In the genomic region with DNA sequence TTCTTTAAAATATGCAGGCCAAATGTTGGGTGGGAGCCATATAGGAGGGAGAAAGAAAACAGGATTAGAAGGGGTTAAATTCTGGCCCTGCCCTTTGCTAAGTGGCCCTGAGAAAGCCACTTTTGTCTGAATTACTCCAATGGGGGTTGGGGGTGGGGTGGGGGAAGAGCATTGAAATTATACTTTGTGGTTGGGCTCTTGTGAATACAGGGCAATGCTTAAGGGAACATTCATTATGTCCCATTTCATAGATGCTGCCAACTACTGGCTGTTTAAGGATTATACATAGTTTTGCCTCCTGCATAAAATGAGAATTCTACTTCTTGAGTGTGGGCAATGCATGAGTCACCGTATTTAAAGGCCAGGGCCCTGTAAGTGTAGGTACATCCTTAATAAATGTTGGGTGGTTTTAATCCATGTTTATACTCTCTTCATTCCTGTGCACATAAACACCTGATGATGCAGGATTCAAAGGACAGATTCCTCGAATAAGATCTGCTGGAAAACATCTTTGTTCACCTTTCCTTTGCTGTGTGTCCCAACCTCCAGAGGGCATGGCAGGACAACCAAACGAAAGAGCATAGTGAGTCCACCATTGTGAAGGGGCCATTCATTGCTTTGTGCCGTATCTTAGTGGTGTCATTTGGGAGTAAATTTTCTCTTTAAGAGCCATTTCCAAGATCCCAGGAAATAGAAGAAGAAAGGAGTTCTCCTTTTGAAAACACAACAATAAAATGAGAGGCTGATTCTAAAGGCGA, we compare ENCODE assay signal across 17 mouse cellular contexts. TPM values are rescaled to one million over a fixed set of nuclear protein-coding genes. Genes with fewer than 3 reads are reported as not detected.
DNase-seq lines count a peak whose midpoint lies in the region; ATAC-seq and TF ChIP-seq lines count a peak whose summit lies in the region.
"Had no signal": no experiment of that assay in that cellular context is flagged by ENCODE, and none has a peak within 500 bp of the region (broad histone marks: within the 10 kb centered on the region; RNA-seq: fewer than 3 reads in every experiment).

No protein-coding gene starts in this region.

- no peak overlapping the region for H3K4me3 ChIP-seq in heart, postnatal 0 days (ENCODE audit: low read depth, low read length)
- H3K4me3 ChIP-seq in heart, embryonic 10.5 days, result no peak overlapping the region
- H3K4me3 ChIP-seq in midbrain, embryonic 16.5 days (ENCODE audit: low read depth, low read length), result no peak overlapping the region
- no peak overlapping the region for H3K4me3 ChIP-seq in midbrain, embryonic 13.5 days (replicated peaks)
- H3K4me3 ChIP-seq in forebrain, embryonic 14.5 days (ENCODE audit: low read depth, low read length), result no peak overlapping the region
- H3K4me3 ChIP-seq in neural tube, embryonic 15.5 days (replicated peaks), result no peak overlapping the region
- H3K4me3 ChIP-seq: embryonic facial prominence, embryonic 15.5 days; limb, embryonic 13.5 days; lung, embryonic 15.5 days had no signal

- DNase-seq in heart, postnatal 0 days (ENCODE audit: low spot score), result no peak
- DNase-seq in heart, embryonic 10.5 days (ENCODE audit: low spot score), result no peak
- no peak for DNase-seq in forebrain, embryonic 14.5 days (ENCODE audit: low spot score)
- DNase-seq in layer of hippocampus, postnatal 36 days, result no peak
- DNase-seq in c-Kit-positive CD71-positive TER-119-positive erythroid progenitor cells, embryonic 14.5 days (ENCODE audit: low spot score), result no peak
- DNase-seq: heart, adult 11 months; heart, postnatal 4 days; right cerebral cortex, postnatal 4 days; thymus, postnatal 25 days had no signal

- no peak overlapping the region for H3K27ac ChIP-seq in heart, postnatal 0 days (ENCODE audit: low read depth)
- no peak overlapping the region for H3K27ac ChIP-seq in heart, embryonic 10.5 days
- no peak overlapping the region; the same call in 1 of the 2 replicates for H3K27ac ChIP-seq in midbrain, embryonic 16.5 days (ENCODE audit: low read length)
- no peak overlapping the region for H3K27ac ChIP-seq in midbrain, embryonic 13.5 days
- no peak overlapping the region for H3K27ac ChIP-seq in forebrain, embryonic 14.5 days (ENCODE audit: low read depth, low read length)
- peak overlapping the region; percentile 60; the same call in 1 of the 2 replicates for H3K27ac ChIP-seq in neural tube, embryonic 15.5 days (replicated peaks)
- H3K27ac ChIP-seq: embryonic facial prominence, embryonic 15.5 days; limb, embryonic 13.5 days; lung, embryonic 15.5 days had no signal

- TF ChIP-seq EP300 in heart, postnatal 0 days (IDR thresholded peaks at IDR 0.05; ENCODE audit: low read depth), result no peak

- 67% methylated on average over 5 of the region's 5 CpGs for WGBS in heart, postnatal 0 days
- WGBS in heart, embryonic 10.5 days, result 77% methylated on average over 5 of the region's 5 CpGs
- WGBS in midbrain, embryonic 16.5 days, result 50% methylated on average over 5 of the region's 5 CpGs
- WGBS in midbrain, embryonic 13.5 days, result 55% methylated on average over 5 of the region's 5 CpGs
- WGBS in forebrain, embryonic 14.5 days, result 39% methylated on average over 5 of the region's 5 CpGs
- WGBS in neural tube, embryonic 15.5 days, result 20% methylated on average over 5 of the region's 5 CpGs

- no peak overlapping the region for H3K9ac ChIP-seq in heart, postnatal 0 days (replicated peaks; ENCODE audit: low read depth, low read length)
- H3K9ac ChIP-seq in midbrain, embryonic 16.5 days (ENCODE audit: low read depth, low read length), result no peak overlapping the region
- H3K9ac ChIP-seq in midbrain, embryonic 13.5 days (replicated peaks), result no peak overlapping the region
- H3K9ac ChIP-seq in forebrain, embryonic 14.5 days (ENCODE audit: low read length), result no peak overlapping the region
- no peak overlapping the region for H3K9ac ChIP-seq in neural tube, embryonic 15.5 days (replicated peaks)
- H3K9ac ChIP-seq: embryonic facial prominence, embryonic 15.5 days; limb, embryonic 13.5 days; lung, embryonic 15.5 days had no signal

- ATAC-seq in heart, postnatal 0 days (ENCODE audit: insufficient read depth, low read depth), result no peak
- ATAC-seq in midbrain, embryonic 16.5 days, result 0 out of 2 replicates have a peak, but pooled peaks have one; percentile 47
- ATAC-seq in midbrain, embryonic 13.5 days, result no peak
- ATAC-seq in forebrain, embryonic 14.5 days, result peak; percentile 69
- ATAC-seq in neural tube, embryonic 15.5 days (ENCODE audit: low FRiP score), result peak; percentile 68; the same call in 1 of the 2 replicates
- ATAC-seq: activated CD4-positive, CD25-positive, alpha-beta regulatory T cell, adult 4 months had no signal

- no peaks in the 10 kb centered on the region for H3K4me1 ChIP-seq in heart, postnatal 0 days (ENCODE audit: control insufficient read depth, insufficient read depth)
- no peaks in the 10 kb centered on the region for H3K4me1 ChIP-seq in heart, embryonic 10.5 days
- no peaks in the 10 kb centered on the region for H3K4me1 ChIP-seq in midbrain, embryonic 16.5 days (ENCODE audit: control insufficient read depth, insufficient read depth, low read length)
- peaks cover 19% of the 10 kb centered on the region for H3K4me1 ChIP-seq in midbrain, embryonic 13.5 days (replicated peaks)
- H3K4me1 ChIP-seq in forebrain, embryonic 14.5 days (ENCODE audit: control insufficient read depth, insufficient read depth, low read length), result no peaks in the 10 kb centered on the region
- H3K4me1 ChIP-seq in neural tube, embryonic 15.5 days, result peaks cover 12% of the 10 kb centered on the region; the same call in 1 of the 2 replicates
- H3K4me1 ChIP-seq: embryonic facial prominence, embryonic 15.5 days; limb, embryonic 13.5 days; lung, embryonic 15.5 days had no signal

- no peaks in the 10 kb centered on the region for H3K27me3 ChIP-seq in heart, postnatal 0 days (ENCODE audit: control insufficient read depth, insufficient read depth, low read length)
- H3K27me3 ChIP-seq in heart, embryonic 10.5 days (ENCODE audit: insufficient read depth, poor library complexity, severe bottlenecking), result no peaks in the 10 kb centered on the region
- no peaks in the 10 kb centered on the region for H3K27me3 ChIP-seq in midbrain, embryonic 16.5 days (ENCODE audit: control insufficient read depth, insufficient read depth, low read depth, low read length)
- H3K27me3 ChIP-seq in midbrain, embryonic 13.5 days, result no peaks in the 10 kb centered on the region
- H3K27me3 ChIP-seq in forebrain, embryonic 14.5 days (replicated peaks; ENCODE audit: control insufficient read depth, insufficient read depth, low read length), result no peaks in the 10 kb centered on the region
- H3K27me3 ChIP-seq in neural tube, embryonic 15.5 days (replicated peaks), result no peaks in the 10 kb centered on the region
- H3K27me3 ChIP-seq: embryonic facial prominence, embryonic 15.5 days; limb, embryonic 13.5 days; lung, embryonic 15.5 days had no signal

- H3K4me2 ChIP-seq in heart, postnatal 0 days (ENCODE audit: low read depth, low read length), result no peak overlapping the region
- no peak overlapping the region for H3K4me2 ChIP-seq in midbrain, embryonic 16.5 days (ENCODE audit: low read length)
- H3K4me2 ChIP-seq in midbrain, embryonic 13.5 days (replicated peaks), result no peak overlapping the region
- H3K4me2 ChIP-seq in forebrain, embryonic 14.5 days (ENCODE audit: low read length), result no peak overlapping the region
- no peak overlapping the region for H3K4me2 ChIP-seq in neural tube, embryonic 15.5 days
- H3K4me2 ChIP-seq: embryonic facial prominence, embryonic 15.5 days; limb, embryonic 13.5 days; lung, embryonic 15.5 days had no signal

- H3K36me3 ChIP-seq in heart, postnatal 0 days (replicated peaks; ENCODE audit: control insufficient read depth, insufficient read depth, low read length), result no peaks in the 10 kb centered on the region
- H3K36me3 ChIP-seq in heart, embryonic 10.5 days, result no peaks in the 10 kb centered on the region
- peaks cover 4% of the 10 kb centered on the region; the same call in 1 of the 2 replicates for H3K36me3 ChIP-seq in midbrain, embryonic 16.5 days (ENCODE audit: control insufficient read depth, insufficient read depth, low read length)
- H3K36me3 ChIP-seq in midbrain, embryonic 13.5 days, result peaks cover 13% of the 10 kb centered on the region
- H3K36me3 ChIP-seq in forebrain, embryonic 14.5 days (ENCODE audit: control insufficient read depth, insufficient read depth, low read length), result no peaks in the 10 kb centered on the region
- peaks cover 4% of the 10 kb centered on the region; the same call in 1 of the 2 replicates for H3K36me3 ChIP-seq in neural tube, embryonic 15.5 days
- H3K36me3 ChIP-seq: embryonic facial prominence, embryonic 15.5 days; limb, embryonic 13.5 days; lung, embryonic 15.5 days had no signal

- no peaks in the 10 kb centered on the region for H3K9me3 ChIP-seq in heart, postnatal 0 days (replicated peaks; ENCODE audit: control insufficient read depth, low read length)
- H3K9me3 ChIP-seq in heart, embryonic 10.5 days, result no peaks in the 10 kb centered on the region
- no peaks in the 10 kb centered on the region for H3K9me3 ChIP-seq in midbrain, embryonic 16.5 days (replicated peaks; ENCODE audit: control insufficient read depth, low read length, poor library complexity, severe bottlenecking)
- H3K9me3 ChIP-seq in midbrain, embryonic 13.5 days, result no peaks in the 10 kb centered on the region
- H3K9me3 ChIP-seq in forebrain, embryonic 14.5 days (replicated peaks; ENCODE audit: control insufficient read depth, low read length), result no peaks in the 10 kb centered on the region
- no peaks in the 10 kb centered on the region for H3K9me3 ChIP-seq in neural tube, embryonic 15.5 days (replicated peaks)
- H3K9me3 ChIP-seq: embryonic facial prominence, embryonic 15.5 days; limb, embryonic 13.5 days; lung, embryonic 15.5 days had no signal

- TF ChIP-seq CTCF in heart, postnatal 0 days (IDR thresholded peaks at IDR 0.05; ENCODE audit: low read depth), result peak; percentile 28

RNA-seq across cellular contexts. Expression of a gene that starts 53.3 kb away (rescaled TPM):
- total RNA-seq in heart, postnatal 0 days (2014; rRNA removed; ENCODE audit: low replicate concordance), result 0.35 and 0.80 TPM in 2 replicates
- polyA plus RNA-seq in heart, postnatal 0 days (2015; fragmentation: Nextera tagmentation; extraction: Ambion mirVana), result 0.66 and 0.67 TPM in 2 replicates
- 0.33 and 0.55 TPM in 2 replicates for polyA plus RNA-seq in heart, embryonic 10.5 days (2016; fragmentation: Nextera tagmentation; extraction: Ambion mirVana)
- 88.6 and 108 TPM in 2 replicates for polyA plus RNA-seq in midbrain, embryonic 16.5 days (2015; fragmentation: Nextera tagmentation; extraction: Ambion mirVana)
- polyA plus RNA-seq in midbrain, embryonic 13.5 days (2015; fragmentation: Nextera tagmentation; extraction: Ambion mirVana), result 56.2 and 61.8 TPM in 2 replicates
- 30.8 and 42.9 TPM in 2 replicates for polyA plus RNA-seq in forebrain, embryonic 14.5 days (2014; fragmentation: Nextera tagmentation; extraction: Ambion mirVana)
- polyA plus RNA-seq in neural tube, embryonic 15.5 days (2015; fragmentation: Nextera tagmentation; extraction: Ambion mirVana), result 90.1 and 101 TPM in 2 replicates
- 100 to 1,000 TPM; 316 to 344 TPM for total RNA-seq in layer of hippocampus, postnatal 36 days (2021)
- total RNA-seq: megakaryocyte-erythroid progenitor cell, adult 5-6 weeks had no signal
- polyA plus RNA-seq: activated CD4-positive, CD25-positive, alpha-beta regulatory T cell, adult 4 months had no signal

Comparison
In these comparisons a context has a peak if more than half of its experiments do, and no peak if none do; other contexts are left out.
1. ATAC-seq: peak in midbrain, embryonic 16.5 days (single experiment), forebrain, embryonic 14.5 days (single experiment) and neural tube, embryonic 15.5 days (single experiment); none in heart, postnatal 0 days (single experiment) and midbrain, embryonic 13.5 days (single experiment).
2. RNA of a gene that starts 53.3 kb away (polyA plus RNA-seq): 88.6 to 108 TPM in midbrain, embryonic 16.5 days, 90.1 to 101 TPM in neural tube, embryonic 15.5 days, 56.2 to 61.8 TPM in midbrain, embryonic 13.5 days and 30.8 to 42.9 TPM in forebrain, embryonic 14.5 days; 0.66 to 0.67 TPM in heart, postnatal 0 days and 0.33 to 0.55 TPM in heart, embryonic 10.5 days; every median in the first group is over 10 times any median in the second.